Comparison of ENCODE assay signal across 16 mouse cellular contexts in the genomic region with DNA sequence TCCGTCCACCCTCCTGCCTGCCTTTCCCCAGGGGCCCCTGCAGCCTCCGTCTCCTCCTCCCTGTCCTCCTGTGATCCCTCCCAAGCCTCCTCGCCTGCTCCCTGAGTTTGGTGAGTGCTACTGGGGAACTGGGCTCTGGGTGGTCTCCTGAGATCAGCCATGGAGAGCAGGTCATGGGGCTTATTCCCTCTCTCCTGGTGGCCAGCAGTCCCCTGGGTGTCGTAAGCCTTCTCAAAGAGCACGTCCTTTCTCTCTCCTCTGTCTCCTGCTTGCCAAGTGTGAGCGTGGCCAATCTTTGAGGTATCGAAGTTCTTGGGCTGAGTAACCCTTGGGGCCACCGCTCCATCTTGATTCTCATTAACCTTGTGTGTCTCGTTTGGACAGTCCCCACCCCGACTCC. TPM values are rescaled to one million over a fixed set of nuclear protein-coding genes. Genes with fewer than 3 reads are reported as not detected.
DNase-seq lines count a peak whose midpoint lies in the region; ATAC-seq and TF ChIP-seq lines count a peak whose summit lies in the region.
"Had no signal": no experiment of that assay in that cellular context is flagged by ENCODE, and none has a peak within 500 bp of the region (broad histone marks: within the 10 kb centered on the region; RNA-seq: fewer than 3 reads in every experiment).

No protein-coding gene starts in this region.

- H3K4me2 ChIP-seq in heart, embryonic 16.5 days (ENCODE audit: low read depth, low read length): 0 out of 2 replicates have a peak overlapping the region, but pooled peaks have one; percentile 13
- H3K4me2 ChIP-seq in lung, postnatal 0 days (replicated peaks; ENCODE audit: low read depth, low read length): peak overlapping the region; percentile 36; the same call in 1 of the 2 replicates
- H3K4me2 ChIP-seq in intestine, embryonic 14.5 days (ENCODE audit: low read length): peak overlapping the region; percentile 28
- peak overlapping the region; percentile 22; the same call in 1 of the 2 replicates for H3K4me2 ChIP-seq in stomach, embryonic 14.5 days (replicated peaks; ENCODE audit: low read depth, low read length)
- no peak overlapping the region for H3K4me2 ChIP-seq in forebrain, embryonic 15.5 days (replicated peaks)
- H3K4me2 ChIP-seq: forebrain, embryonic 12.5 days; neural tube, embryonic 12.5 days had no signal

- TF ChIP-seq EP300 in lung, postnatal 0 days (IDR thresholded peaks at IDR 0.05): no peak

- H3K9me3 ChIP-seq in heart, embryonic 16.5 days (replicated peaks; ENCODE audit: control insufficient read depth, low read length): no peaks in the 10 kb centered on the region
- no peaks in the 10 kb centered on the region for H3K9me3 ChIP-seq in lung, postnatal 0 days (ENCODE audit: low read length)
- no peaks in the 10 kb centered on the region for H3K9me3 ChIP-seq in intestine, embryonic 14.5 days (ENCODE audit: control insufficient read depth, low read length)
- H3K9me3 ChIP-seq in stomach, embryonic 14.5 days (ENCODE audit: control insufficient read depth, low read depth, low read length): no peaks in the 10 kb centered on the region
- H3K9me3 ChIP-seq in forebrain, embryonic 15.5 days: no peaks in the 10 kb centered on the region
- H3K9me3 ChIP-seq: forebrain, embryonic 12.5 days; neural tube, embryonic 12.5 days had no signal

- no peak for TF ChIP-seq CTCF in lung, postnatal 0 days (IDR thresholded peaks at IDR 0.05)

- no peak overlapping the region for H3K9ac ChIP-seq in heart, embryonic 16.5 days (ENCODE audit: low read length)
- no peak overlapping the region for H3K9ac ChIP-seq in lung, postnatal 0 days (replicated peaks; ENCODE audit: low read depth)
- H3K9ac ChIP-seq in intestine, embryonic 14.5 days (ENCODE audit: low read length): no peak overlapping the region
- no peak overlapping the region for H3K9ac ChIP-seq in stomach, embryonic 14.5 days (replicated peaks; ENCODE audit: low read depth, low read length)
- no peak overlapping the region for H3K9ac ChIP-seq in forebrain, embryonic 15.5 days (replicated peaks)
- H3K9ac ChIP-seq: forebrain, embryonic 12.5 days; neural tube, embryonic 12.5 days had no signal

- ATAC-seq in heart, embryonic 16.5 days (replicated peaks; ENCODE audit: extremely low read depth, insufficient read depth, low FRiP score): no peak
- peak; percentile 0; the same call in 1 of the 2 replicates for ATAC-seq in lung, postnatal 0 days
- no peak for ATAC-seq in intestine, embryonic 14.5 days (replicated peaks; ENCODE audit: low FRiP score, low TSS enrichment, low read depth)
- ATAC-seq in stomach, embryonic 14.5 days (ENCODE audit: insufficient number of reproducible peaks, insufficient read depth, low FRiP score, low read depth): no peak
- no peak for ATAC-seq in forebrain, embryonic 15.5 days (replicated peaks)
- ATAC-seq: hindbrain, postnatal 0 days had no signal

- no peaks in the 10 kb centered on the region for H3K27me3 ChIP-seq in heart, embryonic 16.5 days (ENCODE audit: control insufficient read depth, insufficient read depth, low read length)
- no peaks in the 10 kb centered on the region for H3K27me3 ChIP-seq in lung, postnatal 0 days (replicated peaks; ENCODE audit: insufficient read depth, low read length)
- no peaks in the 10 kb centered on the region for H3K27me3 ChIP-seq in intestine, embryonic 14.5 days (replicated peaks; ENCODE audit: control insufficient read depth, insufficient read depth, low read length)
- no peaks in the 10 kb centered on the region for H3K27me3 ChIP-seq in stomach, embryonic 14.5 days (ENCODE audit: control insufficient read depth, insufficient read depth, low read length)
- H3K27me3 ChIP-seq in forebrain, embryonic 15.5 days: no peaks in the 10 kb centered on the region
- H3K27me3 ChIP-seq: CH12.LX; forebrain, embryonic 12.5 days; neural tube, embryonic 12.5 days had no signal

- no peak overlapping the region for H3K4me3 ChIP-seq in heart, embryonic 16.5 days (ENCODE audit: low read length)
- no peak overlapping the region for H3K4me3 ChIP-seq in lung, postnatal 0 days (ENCODE audit: low read depth, low read length)
- H3K4me3 ChIP-seq in intestine, embryonic 14.5 days (ENCODE audit: low read depth, low read length): no peak overlapping the region
- H3K4me3 ChIP-seq in stomach, embryonic 14.5 days (ENCODE audit: low read depth, low read length): no peak overlapping the region
- H3K4me3 ChIP-seq in forebrain, embryonic 15.5 days: no peak overlapping the region
- H3K4me3 ChIP-seq: forebrain, embryonic 12.5 days; neural tube, embryonic 12.5 days had no signal

- intact Hi-C loops in heart, postnatal 36 days (cut with DNase I): no loop called here

- WGBS in heart, embryonic 16.5 days: 57% methylated on average over 10 of the region's 10 CpGs
- WGBS in lung, postnatal 0 days: 25% methylated on average over 10 of the region's 10 CpGs
- WGBS in intestine, embryonic 14.5 days: 50% methylated on average over 10 of the region's 10 CpGs
- 51% methylated on average over 10 of the region's 10 CpGs for WGBS in stomach, embryonic 14.5 days
- WGBS in forebrain, embryonic 15.5 days: 66% methylated on average over 10 of the region's 10 CpGs

- peaks cover 5% of the 10 kb centered on the region for H3K36me3 ChIP-seq in heart, embryonic 16.5 days (ENCODE audit: control insufficient read depth, insufficient read depth)
- H3K36me3 ChIP-seq in lung, postnatal 0 days (ENCODE audit: insufficient read depth, low read length): peaks cover 17% of the 10 kb centered on the region; the same call in 1 of the 2 replicates
- H3K36me3 ChIP-seq in intestine, embryonic 14.5 days (ENCODE audit: control insufficient read depth, insufficient read depth, low read length): peaks cover 10% of the 10 kb centered on the region
- H3K36me3 ChIP-seq in stomach, embryonic 14.5 days (ENCODE audit: control insufficient read depth, insufficient read depth, low read length): peaks cover under 1% of the 10 kb centered on the region; the same call in 1 of the 2 replicates
- no peaks in the 10 kb centered on the region for H3K36me3 ChIP-seq in forebrain, embryonic 15.5 days
- H3K36me3 ChIP-seq: forebrain, embryonic 12.5 days; neural tube, embryonic 12.5 days had no signal

- peak overlapping the region; percentile 58; the same call in 1 of the 2 replicates for H3K27ac ChIP-seq in heart, embryonic 16.5 days (ENCODE audit: low read length)
- H3K27ac ChIP-seq in lung, postnatal 0 days (ENCODE audit: low read length): peak overlapping the region; percentile 86
- peak overlapping the region; percentile 57; the same call in 1 of the 2 replicates for H3K27ac ChIP-seq in intestine, embryonic 14.5 days (ENCODE audit: low read depth)
- peak overlapping the region; percentile 86 for H3K27ac ChIP-seq in stomach, embryonic 14.5 days (ENCODE audit: low read length)
- no peak overlapping the region for H3K27ac ChIP-seq in forebrain, embryonic 15.5 days (replicated peaks)
- H3K27ac ChIP-seq: forebrain, embryonic 12.5 days; hindbrain, postnatal 0 days; neural tube, embryonic 12.5 days had no signal

- peaks cover 18% of the 10 kb centered on the region; the same call in 1 of the 2 replicates for H3K4me1 ChIP-seq in heart, embryonic 16.5 days (ENCODE audit: control insufficient read depth, insufficient read depth, low read length)
- H3K4me1 ChIP-seq in lung, postnatal 0 days (ENCODE audit: insufficient read depth, low read depth, low read length): peaks cover 23% of the 10 kb centered on the region
- peaks cover 17% of the 10 kb centered on the region for H3K4me1 ChIP-seq in intestine, embryonic 14.5 days (replicated peaks; ENCODE audit: control insufficient read depth, insufficient read depth, low read length)
- peaks cover 23% of the 10 kb centered on the region for H3K4me1 ChIP-seq in stomach, embryonic 14.5 days (ENCODE audit: control insufficient read depth, insufficient read depth, low read length)
- H3K4me1 ChIP-seq in forebrain, embryonic 15.5 days: no peaks in the 10 kb centered on the region

- no peak for DNase-seq in heart, postnatal 36 days
- DNase-seq in lung, postnatal 0 days (ENCODE audit: low spot score): no peak
- DNase-seq in lung, postnatal 4 days: no peak
- no peak for DNase-seq in intestine, embryonic 14.5 days (ENCODE audit: low spot score)
- no peak for DNase-seq in right cerebral cortex, adult 18-20 months
- DNase-seq: gastrocnemius, postnatal 25 days; layer of hippocampus, postnatal 36 days; right cerebral cortex, postnatal 14 days; thymus, adult 18-20 months had no signal

RNA-seq across cellular contexts. Expression of a gene that starts 25.8 kb away (rescaled TPM):
- polyA plus RNA-seq in heart, embryonic 16.5 days (2015; fragmentation: Nextera tagmentation; extraction: Ambion mirVana): 2.0 and 7.8 TPM in 2 replicates
- not detected for total RNA-seq in heart, postnatal 36 days (2021)
- polyA plus RNA-seq in lung, postnatal 0 days (2015; fragmentation: Nextera tagmentation; extraction: Ambion mirVana): 4.0 and 4.2 TPM in 2 replicates
- 3.9 TPM in 1 of 2 replicates, not detected in the other for polyA plus RNA-seq in intestine, embryonic 14.5 days (2014; fragmentation: Nextera tagmentation; extraction: Ambion mirVana)
- polyA plus RNA-seq in stomach, embryonic 14.5 days (2014; fragmentation: Nextera tagmentation; extraction: Ambion mirVana): 0.31 and 8.0 TPM in 2 replicates
- polyA plus RNA-seq in forebrain, embryonic 15.5 days (2015; fragmentation: Nextera tagmentation; extraction: Ambion mirVana): 0.87 TPM in 1 of 2 replicates, not detected in the other
- total RNA-seq: hindbrain, postnatal 0 days had no signal
- polyA plus RNA-seq: forebrain, embryonic 12.5 days; hindbrain, postnatal 0 days; neural tube, embryonic 12.5 days had no signal

RNA-seq across cellular contexts. Expression of a gene that starts 36.6 kb away (rescaled TPM):
- 12.7 and 21.1 TPM in 2 replicates for polyA plus RNA-seq in heart, embryonic 16.5 days (2015; fragmentation: Nextera tagmentation; extraction: Ambion mirVana)
- 10 to 100 TPM; 51.8 to 74.3 TPM for total RNA-seq in heart, postnatal 36 days (2021)
- 3.2 and 4.3 TPM in 2 replicates for polyA plus RNA-seq in lung, postnatal 0 days (2015; fragmentation: Nextera tagmentation; extraction: Ambion mirVana)
- 16.4 and 20.0 TPM in 2 replicates for polyA plus RNA-seq in intestine, embryonic 14.5 days (2014; fragmentation: Nextera tagmentation; extraction: Ambion mirVana)
- polyA plus RNA-seq in stomach, embryonic 14.5 days (2014; fragmentation: Nextera tagmentation; extraction: Ambion mirVana): 8.9 and 20.7 TPM in 2 replicates
- polyA plus RNA-seq in forebrain, embryonic 15.5 days (2015; fragmentation: Nextera tagmentation; extraction: Ambion mirVana): 42.5 and 46.4 TPM in 2 replicates

RNA-seq across cellular contexts. Expression of a gene that starts 37.1 kb away (rescaled TPM):
- polyA plus RNA-seq in heart, embryonic 16.5 days (2015; fragmentation: Nextera tagmentation; extraction: Ambion mirVana): 32.6 and 35.1 TPM in 2 replicates
- 10 to 100 TPM; 28.7 to 33.9 TPM for total RNA-seq in heart, postnatal 36 days (2021)
- 105 and 110 TPM in 2 replicates for polyA plus RNA-seq in lung, postnatal 0 days (2015; fragmentation: Nextera tagmentation; extraction: Ambion mirVana)
- polyA plus RNA-seq in intestine, embryonic 14.5 days (2014; fragmentation: Nextera tagmentation; extraction: Ambion mirVana): 70.1 and 72.1 TPM in 2 replicates
- 119 and 131 TPM in 2 replicates for polyA plus RNA-seq in stomach, embryonic 14.5 days (2014; fragmentation: Nextera tagmentation; extraction: Ambion mirVana)
- 6.0 and 7.0 TPM in 2 replicates for polyA plus RNA-seq in forebrain, embryonic 15.5 days (2015; fragmentation: Nextera tagmentation; extraction: Ambion mirVana)
